Mouse (Mus musculus): Measurements from ENCODE around the gene Flrt2.

DNA sequence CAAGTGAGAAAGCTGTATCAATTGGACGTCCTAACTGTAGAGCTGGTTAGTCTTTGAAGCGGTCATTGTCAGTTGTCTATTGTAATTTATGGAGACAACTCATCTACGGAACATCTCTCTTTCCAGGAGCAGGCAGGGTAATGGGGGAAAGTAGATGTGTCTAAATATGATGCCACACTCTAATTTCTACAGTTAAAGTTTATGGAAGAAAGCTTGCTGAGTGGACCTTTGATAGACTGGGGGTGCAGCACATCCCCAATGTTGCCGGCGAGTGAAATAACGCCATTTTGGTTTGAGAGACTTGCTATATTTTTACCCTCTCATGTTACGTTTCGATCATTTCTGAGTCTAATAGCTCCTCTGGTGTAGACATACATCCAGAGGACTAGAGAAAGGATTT lies 2.5 kb downstream of the Flrt2 start:
- TF ChIP-seq USF1 (IDR thresholded peaks at IDR 0.05; ENCODE audit: low read depth) (no peak), CTCF (IDR thresholded peaks at IDR 0.05; ENCODE audit: control insufficient read depth, insufficient read depth, insufficient read length) (no peak), FOSL1 (IDR thresholded peaks at IDR 0.05; ENCODE audit: insufficient read depth, low read length, poor library complexity, severe bottlenecking) (no peak), MYOG (IDR thresholded peaks at IDR 0.05; ENCODE audit: control insufficient read depth, extremely low read depth, insufficient read length) (no peak), MAX (IDR thresholded peaks at IDR 0.05) (no peak), MYOD1 (IDR thresholded peaks at IDR 0.05; ENCODE audit: control insufficient read depth, insufficient read length, low read depth) (no peak), CEBPB (IDR thresholded peaks at IDR 0.05; ENCODE audit: low read depth) (no peak)
